Mouse (Mus musculus): Measurements from ENCODE around the gene Gm6526. TPM values are rescaled to one million over a fixed set of nuclear protein-coding genes. Genes with fewer than 3 reads are reported as not detected.
A peak's percentile ranks its signal among the peaks of the same experiment; 100 is the strongest.
"Not testable (repeated sequence)": the region's sequence is repeated elsewhere in the genome, so short reads cannot be mapped to it uniquely, and the experiment has no call there.

The Gm6526 gene
- not detected in 2 replicates for polyA plus RNA-seq (2014; fragmentation: Nextera tagmentation; extraction: Ambion mirVana)

DNA sequence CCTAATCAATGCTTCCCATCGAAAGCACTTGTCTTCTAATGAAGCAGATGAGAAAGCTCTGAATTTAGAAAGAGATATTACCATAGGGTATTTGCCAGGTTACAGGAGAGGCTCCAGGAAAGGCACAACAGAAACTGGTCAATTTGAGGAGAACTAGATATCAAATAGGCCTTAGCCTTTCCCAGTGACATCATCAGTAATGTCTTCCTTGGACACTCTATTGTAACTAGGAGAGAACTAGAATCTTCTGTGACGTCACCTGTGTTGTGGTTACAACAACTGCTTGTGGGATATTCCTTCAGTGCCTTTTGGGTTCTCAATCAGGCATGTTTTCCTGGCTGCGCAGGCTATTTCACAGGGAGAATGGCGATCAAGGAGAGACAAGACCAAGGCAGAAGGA, at the start of gene Gm6526:
TSS of gene Gm6526 (plus strand) at position 301 of the 400 bp plus-strand sequence.
- H3K9ac ChIP-seq (ENCODE audit: low read depth, low read length); H3K27ac ChIP-seq (replicated peaks; ENCODE audit: low read depth, low read length); H3K9me3 ChIP-seq (ENCODE audit: control insufficient read depth, low read length); H3K27me3 ChIP-seq (replicated peaks; ENCODE audit: control insufficient read depth, insufficient read depth, low read length); ATAC-seq (ENCODE audit: low read depth); H3K4me2 ChIP-seq (ENCODE audit: low read depth, low read length); H3K36me3 ChIP-seq (ENCODE audit: control insufficient read depth, insufficient read depth, low read length); DNase-seq (ENCODE audit: low spot score); H3K4me3 ChIP-seq (ENCODE audit: low read depth, low read length); H3K4me1 ChIP-seq (ENCODE audit: control insufficient read depth, insufficient read depth, low read length): not testable (repeated sequence)
- WGBS = 66% methylated on average over 4 of the region's 4 CpGs

GRCm38 (mm10) chr14:43727385-43727784, 20.3 kb upstream of the Gm6526 start, which contains the start of gene Gm16506:
TSS of gene Gm16506 (minus strand) at chr14:43727485.
- not testable (repeated sequence) for ATAC-seq (ENCODE audit: low read depth); H3K4me3 ChIP-seq (ENCODE audit: low read depth, low read length); H3K27me3 ChIP-seq (replicated peaks; ENCODE audit: control insufficient read depth, insufficient read depth, low read length); H3K27ac ChIP-seq (replicated peaks; ENCODE audit: low read depth, low read length); H3K4me1 ChIP-seq (ENCODE audit: control insufficient read depth, insufficient read depth, low read length); H3K36me3 ChIP-seq (ENCODE audit: control insufficient read depth, insufficient read depth, low read length); H3K9me3 ChIP-seq (ENCODE audit: control insufficient read depth, low read length); H3K9ac ChIP-seq (ENCODE audit: low read depth, low read length); DNase-seq (ENCODE audit: low spot score); H3K4me2 ChIP-seq (ENCODE audit: low read depth, low read length)
- WGBS = 83% methylated on average over 1 of the region's 3 CpGs

DNA sequence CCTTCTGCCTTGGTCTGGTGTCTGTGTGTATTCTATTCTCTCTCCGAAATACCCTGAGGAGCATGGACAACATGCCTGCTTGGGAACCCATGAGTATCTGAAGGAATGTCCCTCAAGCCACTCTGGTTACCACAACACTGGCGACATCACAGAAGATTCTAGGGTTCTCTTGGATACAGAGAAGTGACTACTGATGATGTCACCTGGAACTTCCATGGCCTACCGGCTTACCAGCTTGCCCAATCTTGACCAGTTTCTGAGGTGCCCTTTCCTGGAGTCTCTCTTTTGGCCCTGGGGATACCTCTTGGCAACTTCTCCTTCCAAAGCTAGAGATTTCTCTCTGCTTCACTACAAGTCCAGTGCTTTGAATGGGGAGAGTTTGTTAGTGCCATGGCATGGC, 37.0 kb downstream of the Gm6526 start, which contains the start of gene Gm8180:
TSS of gene Gm8180 (minus strand) at position 101 of the 400 bp plus-strand sequence.
- not testable (repeated sequence) for H3K36me3 ChIP-seq (ENCODE audit: control insufficient read depth, insufficient read depth, low read length); H3K27me3 ChIP-seq (replicated peaks; ENCODE audit: control insufficient read depth, insufficient read depth, low read length); H3K4me1 ChIP-seq (ENCODE audit: control insufficient read depth, insufficient read depth, low read length); H3K9me3 ChIP-seq (ENCODE audit: control insufficient read depth, low read length); DNase-seq (ENCODE audit: low spot score); H3K9ac ChIP-seq (ENCODE audit: low read depth, low read length); H3K4me3 ChIP-seq (ENCODE audit: low read depth, low read length); H3K27ac ChIP-seq (replicated peaks; ENCODE audit: low read depth, low read length); H3K4me2 ChIP-seq (ENCODE audit: low read depth, low read length); ATAC-seq (ENCODE audit: low read depth)
- WGBS = 98% methylated on average over 3 of the region's 3 CpGs

- not testable (repeated sequence) for H3K9ac ChIP-seq (ENCODE audit: low read depth, low read length); H3K4me1 ChIP-seq (ENCODE audit: control insufficient read depth, insufficient read depth, low read length); H3K27ac ChIP-seq (replicated peaks; ENCODE audit: low read depth, low read length); H3K27me3 ChIP-seq (replicated peaks; ENCODE audit: control insufficient read depth, insufficient read depth, low read length); H3K4me3 ChIP-seq (ENCODE audit: low read depth, low read length); H3K4me2 ChIP-seq (ENCODE audit: low read depth, low read length); H3K9me3 ChIP-seq (ENCODE audit: control insufficient read depth, low read length); H3K36me3 ChIP-seq (ENCODE audit: control insufficient read depth, insufficient read depth, low read length); ATAC-seq (ENCODE audit: low read depth); DNase-seq (ENCODE audit: low spot score)
- WGBS = 63% methylated on average over 5 of the region's 5 CpGs
Measured at GRCm38 (mm10) chr14:43793811-43794210, 46.1 kb downstream of the Gm6526 start.

DNA sequence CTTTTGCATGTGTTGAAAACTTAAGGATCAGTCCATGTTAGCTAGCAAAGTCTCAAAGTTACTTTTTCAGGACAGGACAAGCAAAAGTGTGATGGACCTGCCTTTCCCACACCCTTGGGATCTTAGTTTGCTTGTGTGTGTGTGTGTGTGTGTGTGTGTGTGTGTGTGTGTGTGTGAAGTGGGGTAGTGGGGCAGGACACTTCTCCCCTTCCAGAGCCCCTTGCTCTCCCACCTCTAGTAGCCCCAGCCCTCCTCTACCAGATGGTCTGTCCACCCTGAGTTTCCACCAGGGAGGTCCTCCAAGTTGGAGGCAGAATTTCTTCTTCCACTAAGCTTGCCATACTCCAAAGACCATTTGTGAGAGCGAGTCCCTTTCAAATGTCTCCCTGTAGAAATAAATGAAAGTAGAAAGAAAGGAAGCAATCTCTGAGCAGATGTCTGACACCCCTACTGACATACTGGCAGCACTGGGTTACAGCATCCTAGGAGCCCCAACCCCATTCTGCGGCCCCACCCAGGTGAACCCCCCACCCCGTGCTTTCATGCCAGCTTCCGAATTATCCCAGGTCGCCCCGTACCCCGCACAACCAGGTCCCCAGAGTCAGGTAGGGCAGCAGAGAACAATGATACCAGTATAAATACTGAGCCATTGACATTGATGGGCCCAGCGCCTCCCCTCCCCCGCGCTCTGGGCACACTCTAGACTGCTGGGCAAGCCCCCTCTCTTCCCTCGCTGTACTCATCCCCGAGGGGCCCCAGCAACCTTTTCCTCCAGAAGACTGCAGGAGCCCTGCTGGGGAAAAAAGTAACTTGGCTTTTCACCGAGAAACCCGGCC, 48.6 kb downstream of the Gm6526 start:
- H3K27ac ChIP-seq (replicated peaks; ENCODE audit: low read depth, low read length) = no peak overlapping the region
- no peaks in the 10 kb centered on the region for H3K27me3 ChIP-seq (replicated peaks; ENCODE audit: control insufficient read depth, insufficient read depth, low read length)
- ATAC-seq (ENCODE audit: low read depth) (peak; percentile 63), DNase-seq (ENCODE audit: low spot score) (no peak)
- H3K4me3 ChIP-seq (ENCODE audit: low read depth, low read length) = peak overlapping the region; percentile 24
- H3K9ac ChIP-seq (ENCODE audit: low read depth, low read length) = peak overlapping the region; percentile 46
- no peaks in the 10 kb centered on the region for H3K4me1 ChIP-seq (ENCODE audit: control insufficient read depth, insufficient read depth, low read length)
- H3K4me2 ChIP-seq (ENCODE audit: low read depth, low read length) = peak overlapping the region; percentile 52
- H3K9me3 ChIP-seq (ENCODE audit: control insufficient read depth, low read length) = no peaks in the 10 kb centered on the region
- WGBS = 19% methylated on average over 14 of the region's 14 CpGs
- H3K36me3 ChIP-seq (ENCODE audit: control insufficient read depth, insufficient read depth, low read length) = no peaks in the 10 kb centered on the region

DNA sequence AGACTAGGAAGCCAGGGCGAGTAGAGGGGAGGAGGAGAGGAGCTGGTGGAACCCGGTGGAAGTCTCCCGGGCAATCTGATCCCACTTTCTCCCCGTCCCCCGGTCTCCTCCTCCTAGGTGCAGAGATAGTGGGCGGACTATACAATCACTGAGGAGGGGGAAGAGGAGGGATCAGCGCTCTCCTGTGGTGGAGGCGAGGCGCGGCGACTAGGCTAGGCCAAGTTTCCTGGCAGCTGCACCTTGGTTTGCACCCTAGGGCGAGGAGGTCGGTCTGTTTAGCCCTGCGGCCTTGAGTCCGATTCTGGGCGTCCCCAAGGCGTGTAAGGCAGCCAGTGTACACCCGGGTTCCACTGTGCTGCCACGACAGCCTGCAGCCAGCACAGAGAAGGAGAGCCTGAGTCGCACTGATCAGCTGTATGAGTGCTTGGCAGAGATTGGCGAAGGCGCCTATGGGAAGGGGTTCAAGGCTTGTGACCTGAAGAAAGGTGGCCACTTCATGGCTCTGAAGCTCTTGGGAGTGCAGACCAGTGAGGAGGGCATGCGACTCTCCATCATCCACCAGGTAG, 49.3 kb downstream of the Gm6526 start:
- H3K36me3 ChIP-seq (ENCODE audit: control insufficient read depth, insufficient read depth, low read length); H3K4me1 ChIP-seq (ENCODE audit: control insufficient read depth, insufficient read depth, low read length); H3K27ac ChIP-seq (replicated peaks; ENCODE audit: low read depth, low read length); H3K27me3 ChIP-seq (replicated peaks; ENCODE audit: control insufficient read depth, insufficient read depth, low read length); H3K9me3 ChIP-seq (ENCODE audit: control insufficient read depth, low read length): not testable (repeated sequence)
- 12% methylated on average over 19 of the region's 23 CpGs for WGBS
- peak overlapping the region; percentile 52 for H3K4me2 ChIP-seq (ENCODE audit: low read depth, low read length)
- ATAC-seq (ENCODE audit: low read depth) = peak; percentile 68; the same call in 1 of the 2 replicates
- H3K4me3 ChIP-seq (ENCODE audit: low read depth, low read length) = peak overlapping the region; percentile 24
- DNase-seq (ENCODE audit: low spot score) = peak; percentile 16
- H3K9ac ChIP-seq (ENCODE audit: low read depth, low read length) = peak overlapping the region; percentile 46

DNA sequence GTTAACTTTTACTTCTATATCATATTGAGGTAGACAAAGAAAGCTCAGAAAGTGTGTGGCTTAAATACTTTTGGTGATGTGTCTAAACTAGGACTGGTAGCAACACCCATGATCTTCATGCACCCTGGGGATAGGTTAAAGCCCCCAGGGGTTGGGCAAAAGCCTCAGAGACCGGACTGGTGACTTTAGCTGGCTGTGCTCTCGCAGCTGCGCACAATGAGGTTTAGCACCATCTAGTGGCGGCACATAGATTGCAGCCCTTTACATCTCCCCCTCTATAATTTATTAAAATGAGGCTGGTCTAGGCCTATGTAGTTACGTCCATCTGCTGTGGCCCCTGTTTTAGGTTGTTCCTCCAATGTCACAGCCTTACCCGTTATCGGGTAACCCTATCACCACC, 56.8 kb downstream of the Gm6526 start:
- 9% methylated on average over 6 of the region's 7 CpGs for WGBS
- H3K9ac ChIP-seq (ENCODE audit: low read depth, low read length); H3K4me1 ChIP-seq (ENCODE audit: control insufficient read depth, insufficient read depth, low read length); ATAC-seq (ENCODE audit: low read depth); H3K36me3 ChIP-seq (ENCODE audit: control insufficient read depth, insufficient read depth, low read length); H3K4me2 ChIP-seq (ENCODE audit: low read depth, low read length); H3K27ac ChIP-seq (replicated peaks; ENCODE audit: low read depth, low read length); H3K9me3 ChIP-seq (ENCODE audit: control insufficient read depth, low read length); H3K4me3 ChIP-seq (ENCODE audit: low read depth, low read length); H3K27me3 ChIP-seq (replicated peaks; ENCODE audit: control insufficient read depth, insufficient read depth, low read length); DNase-seq (ENCODE audit: low spot score): not testable (repeated sequence)
